Mouse (Mus musculus) C2C12 (cell line): ENCODE results near the gene Meis2. TPM values are rescaled to one million over a fixed set of nuclear protein-coding genes. Genes with fewer than 3 reads are reported as not detected.

Source experiments
- H3K27me3 ChIP-seq: one replicate; pipeline ENCODE4 v1.6.1; 2011; ENCODE audit not compliant: control insufficient read depth, insufficient read depth, insufficient read length
- H3K36me3 ChIP-seq: one replicate; pipeline ENCODE4 v1.6.1; 2011; ENCODE audit not compliant: control insufficient read depth, insufficient read depth
- H3K4me3 ChIP-seq: one replicate; pipeline ENCODE4 v1.5.1; 2011; ENCODE audit warnings: mild to moderate bottlenecking, control low read depth; ENCODE audit not compliant: poor library complexity, insufficient read depth, severe bottlenecking
- H3K79me2 ChIP-seq: one replicate; pipeline ENCODE4 v1.6.1; 2011; ENCODE audit not compliant: control insufficient read depth, insufficient read depth
- H3K79me3 ChIP-seq: one replicate; pipeline ENCODE4 v1.6.1; 2011; ENCODE audit warnings: low read depth, control low read depth
- H3ac ChIP-seq: one replicate; pipeline ENCODE3; 2011; ENCODE audit warnings: low read depth; ENCODE audit not compliant: control insufficient read depth, insufficient read length
- CEBPB ChIP-seq: IDR thresholded peaks from one replicate; pipeline ENCODE4 v1.6.1; 2011; ENCODE audit warnings: low read depth, mild to moderate bottlenecking, control low read depth, moderate library complexity
- CTCF ChIP-seq: IDR thresholded peaks from one replicate; pipeline ENCODE4 v1.5.1; 2011; ENCODE audit not compliant: control insufficient read depth, insufficient read depth, insufficient read length
- FOSL1 ChIP-seq: IDR thresholded peaks from one replicate; pipeline ENCODE4 v1.8.0; 2011; ENCODE audit warnings: mild to moderate bottlenecking, low read length; ENCODE audit not compliant: poor library complexity, insufficient read depth, severe bottlenecking
- MAX ChIP-seq: IDR thresholded peaks from one replicate; pipeline ENCODE4 v1.6.1; 2011; ENCODE audit warnings: mild to moderate bottlenecking, control low read depth
- MYOD1 ChIP-seq: IDR thresholded peaks from one replicate; pipeline ENCODE4 v1.6.1; 2011; ENCODE audit warnings: low read depth; ENCODE audit not compliant: control insufficient read depth, insufficient read length
- MYOG ChIP-seq: IDR thresholded peaks from one replicate; pipeline ENCODE4 v1.6.1; 2011; ENCODE audit not compliant: control insufficient read depth, insufficient read length; ENCODE audit errors: extremely low read depth
- USF1 ChIP-seq: IDR thresholded peaks from one replicate; pipeline ENCODE4 v1.6.1; 2011; ENCODE audit warnings: low read depth, mild to moderate bottlenecking, control low read depth, moderate library complexity
- polyA plus RNA-seq: library from polyadenylated mRNA; unstranded; fragments of >200 nt; fragmentation: generic; extraction: Trizol; gene quantifications from one replicate; pipeline ENCODE4 v1.2.1, GENCODE M21; 2012; ENCODE audit warnings: missing spikeins

The Meis2 gene
- polyA plus RNA-seq, 1 experiment, result 16.3 TPM

DNA sequence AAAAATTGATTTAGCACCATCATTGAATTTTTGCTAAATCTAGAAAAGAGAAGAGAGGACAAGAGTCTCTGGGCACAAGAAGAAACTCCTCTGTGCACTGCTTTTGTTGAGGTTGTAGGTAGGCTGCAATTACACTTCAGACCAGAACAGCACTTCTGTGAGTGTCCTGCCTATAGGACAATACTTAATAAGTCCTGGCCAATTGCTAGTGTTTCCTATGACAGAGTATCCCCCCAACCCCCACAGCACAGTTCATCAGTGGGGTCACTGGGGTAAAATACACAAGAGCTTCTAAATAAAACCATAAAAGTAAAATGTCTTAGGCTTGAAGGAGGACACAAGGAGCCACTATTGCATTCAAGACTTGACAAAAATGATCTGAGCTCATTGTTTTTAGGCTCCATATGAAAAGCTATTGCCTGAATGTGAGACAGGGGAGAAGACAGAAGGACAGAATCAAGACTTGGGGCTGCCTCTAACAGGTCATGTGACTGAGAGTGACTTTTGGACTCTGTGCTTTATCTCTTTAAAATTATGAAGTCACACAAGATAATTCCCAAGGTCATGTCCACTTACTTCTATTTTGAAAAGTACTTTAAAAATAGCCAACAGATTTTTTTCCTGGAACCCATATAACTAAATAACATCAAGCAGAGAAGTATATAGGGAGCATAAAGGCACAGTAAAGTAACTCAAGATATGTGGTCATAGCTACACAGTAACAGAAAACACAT is 12.8 kb downstream of the Meis2 start:
- no peak for TF ChIP-seq MAX
- no peak for TF ChIP-seq CTCF
- TF ChIP-seq MYOG, result no peak
- no peak for TF ChIP-seq CEBPB
- no peak for TF ChIP-seq FOSL1
- TF ChIP-seq USF1, result no peak
- no peak for TF ChIP-seq MYOD1
- H3ac ChIP-seq, result no peak overlapping the region
- H3K79me2 ChIP-seq, result peaks cover 84% of the 10 kb centered on the region
- H3K36me3 ChIP-seq, result peaks cover 36% of the 10 kb centered on the region
- H3K4me3 ChIP-seq, result no peak overlapping the region
- H3K27me3 ChIP-seq, result no peaks in the 10 kb centered on the region
- peaks cover 37% of the 10 kb centered on the region for H3K79me3 ChIP-seq

DNA sequence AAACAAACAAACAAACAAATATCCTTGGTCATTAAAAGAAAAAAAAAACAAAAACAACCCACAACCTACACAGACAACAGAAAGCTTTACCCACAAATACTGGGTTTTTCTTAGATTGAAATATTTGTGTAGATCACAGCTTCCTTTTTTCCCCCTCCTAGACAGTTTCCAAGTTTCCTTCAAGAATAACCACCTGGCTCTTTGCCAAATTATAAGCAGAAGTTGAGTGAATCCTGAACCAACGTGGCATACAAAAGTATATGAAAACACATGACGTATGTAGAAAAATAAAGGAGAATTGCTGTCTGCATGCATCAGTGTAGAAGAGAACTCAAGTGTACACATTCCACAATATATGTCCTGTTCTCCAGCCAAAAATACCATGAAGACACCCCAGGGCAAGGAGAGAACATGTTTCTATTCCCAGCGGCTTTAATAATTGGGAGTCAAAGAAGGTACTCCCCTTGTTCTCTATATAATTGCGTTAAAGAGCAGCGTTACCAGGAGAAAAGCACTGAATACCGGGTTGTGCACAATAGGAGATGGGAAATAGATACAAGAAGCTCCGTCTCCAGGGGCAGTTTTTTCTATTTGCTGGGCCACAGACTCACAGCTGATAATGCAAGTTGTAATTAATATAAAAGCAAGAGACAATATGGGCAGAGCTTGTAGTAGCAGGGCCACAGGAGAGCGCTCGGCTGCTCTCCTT is 13.6 kb downstream of the Meis2 start:
- no peaks in the 10 kb centered on the region for H3K27me3 ChIP-seq
- no peak overlapping the region for H3ac ChIP-seq
- TF ChIP-seq USF1, result no peak
- no peak for TF ChIP-seq CEBPB
- TF ChIP-seq CTCF, result no peak
- TF ChIP-seq MYOD1, result no peak
- TF ChIP-seq FOSL1, result no peak
- no peak for TF ChIP-seq MAX
- no peak for TF ChIP-seq MYOG
- peaks cover 31% of the 10 kb centered on the region for H3K79me3 ChIP-seq
- peaks cover 76% of the 10 kb centered on the region for H3K79me2 ChIP-seq
- peaks cover 33% of the 10 kb centered on the region for H3K36me3 ChIP-seq
- H3K4me3 ChIP-seq, result no peak overlapping the region

DNA sequence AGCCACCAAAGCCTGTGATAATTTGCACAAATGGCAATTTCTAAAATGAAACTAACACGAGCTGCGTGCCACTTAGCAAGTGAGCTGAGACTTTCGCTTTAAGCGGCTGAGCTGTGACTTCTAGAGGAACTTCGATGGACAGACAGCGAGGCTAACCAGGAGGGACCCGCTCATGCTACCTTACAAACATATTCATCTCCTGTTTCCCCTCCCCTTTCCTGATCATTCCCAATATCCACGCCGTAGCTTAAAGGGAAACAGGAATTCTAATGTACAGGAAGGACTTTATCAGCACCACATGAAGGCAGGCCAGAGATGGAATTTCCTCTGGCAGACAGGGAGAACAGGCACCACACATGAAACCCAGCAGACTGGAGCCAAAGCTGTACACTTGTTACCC is 15.9 kb downstream of the Meis2 start:
- H3K79me2 ChIP-seq, result peaks cover 53% of the 10 kb centered on the region
- H3ac ChIP-seq, result no peak overlapping the region
- no peak overlapping the region for H3K4me3 ChIP-seq
- no peak for TF ChIP-seq FOSL1
- H3K79me3 ChIP-seq, result peaks cover 22% of the 10 kb centered on the region
- H3K36me3 ChIP-seq, result peaks cover 50% of the 10 kb centered on the region
- H3K27me3 ChIP-seq, result no peaks in the 10 kb centered on the region

DNA sequence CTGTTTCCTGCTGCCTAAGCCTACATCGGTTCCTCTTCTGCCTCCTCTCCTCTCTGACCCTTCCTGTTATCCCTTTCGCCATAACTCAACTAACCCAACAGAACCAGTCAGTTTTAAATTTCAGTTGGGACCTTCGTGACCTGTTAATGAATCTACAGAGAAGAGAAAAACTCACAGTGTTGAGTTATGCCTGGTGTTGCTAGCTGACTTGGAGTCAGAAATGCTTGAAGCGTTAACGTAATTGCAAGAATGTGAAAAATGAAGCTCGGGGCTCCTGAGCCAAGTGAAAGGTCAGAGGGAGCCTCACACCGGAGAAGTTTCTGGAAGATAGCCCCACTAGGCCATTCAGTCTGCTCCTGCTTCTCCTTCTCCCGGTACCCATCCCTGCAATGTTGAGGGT is 18.3 kb downstream of the Meis2 start:
- H3K27me3 ChIP-seq, result no peaks in the 10 kb centered on the region
- TF ChIP-seq MYOD1 (no peak), MYOG (no peak), FOSL1 (no peak), USF1 (no peak), MAX (no peak), CEBPB (no peak), CTCF (no peak)
- H3ac ChIP-seq, result no peak overlapping the region

DNA sequence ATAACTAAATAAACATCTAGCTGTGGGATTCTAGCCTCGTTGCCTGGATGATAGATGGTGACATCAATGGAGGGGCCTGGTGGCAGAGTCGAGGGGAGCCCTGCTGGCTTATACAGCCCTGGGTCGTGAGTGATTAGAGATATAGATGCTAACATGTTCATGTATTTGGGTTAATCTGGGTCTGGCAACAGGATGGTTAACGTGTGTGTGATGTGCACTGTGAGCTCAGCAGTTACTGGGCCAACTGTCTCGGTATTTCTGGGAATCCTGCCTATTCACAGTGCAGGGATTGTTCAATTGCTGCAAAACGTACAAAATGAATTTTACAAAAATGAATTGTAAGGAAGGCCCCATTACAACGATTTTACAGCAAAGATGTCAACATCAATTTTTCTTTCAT is 20.6 kb downstream of the Meis2 start:
- Histone ChIP-seq H3K79me2 (peaks cover 8% of the 10 kb centered on the region), H3K36me3 (peaks cover 64% of the 10 kb centered on the region), H3K4me3 (no peak overlapping the region), H3K27me3 (no peaks in the 10 kb centered on the region), H3ac (no peak overlapping the region), H3K79me3 (peaks cover 4% of the 10 kb centered on the region)
- TF ChIP-seq FOSL1 (no peak), MYOG (no peak), CEBPB (no peak), USF1 (no peak), MYOD1 (no peak), MAX (no peak), CTCF (no peak)

More for the DNA sequence above, 18.3 kb downstream of the Meis2 start:
- Histone ChIP-seq H3K79me3 (peaks cover 11% of the 10 kb centered on the region), H3K36me3 (peaks cover 59% of the 10 kb centered on the region), H3K4me3 (no peak overlapping the region), H3K79me2 (peaks cover 31% of the 10 kb centered on the region)

DNA sequence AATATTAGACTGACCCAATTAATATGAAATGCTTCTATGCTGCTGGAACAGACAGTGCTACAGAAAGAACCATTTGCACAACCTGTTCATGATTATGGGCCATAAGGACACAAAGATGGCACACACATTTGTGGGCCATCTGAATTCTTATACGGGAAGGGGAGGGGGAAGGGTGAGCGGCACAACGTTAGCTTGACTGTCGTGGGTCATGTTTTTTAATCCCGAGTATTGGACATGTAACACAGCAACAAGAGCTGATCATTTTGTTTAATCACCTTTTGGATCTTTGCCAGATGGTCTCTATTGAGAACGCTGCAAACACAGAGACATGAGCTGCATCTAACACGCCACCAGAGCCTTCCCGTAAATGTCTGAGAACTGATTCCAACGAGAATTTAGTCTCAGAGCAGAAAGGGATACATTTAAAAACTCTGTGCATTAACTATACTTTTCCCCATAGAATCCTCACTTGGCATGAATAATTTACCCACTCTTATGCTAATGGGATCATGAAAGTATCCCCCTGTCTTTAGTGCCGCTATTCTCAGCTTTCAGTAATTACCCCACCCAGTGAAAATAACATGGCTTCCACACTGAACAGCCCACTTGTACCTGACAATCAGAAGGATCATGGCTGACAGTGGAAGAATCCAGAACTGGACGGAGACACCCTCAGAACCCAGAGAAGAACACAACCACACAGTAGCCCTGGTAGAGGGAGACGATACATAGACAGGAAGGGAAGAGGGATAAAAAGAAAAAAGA is 22.5 kb downstream of the Meis2 start:
- no peak for TF ChIP-seq MYOG
- no peak for TF ChIP-seq CEBPB
- TF ChIP-seq CTCF, result no peak
- no peak for TF ChIP-seq MAX
- TF ChIP-seq USF1, result no peak
- no peak for TF ChIP-seq FOSL1
- TF ChIP-seq MYOD1, result no peak
- H3K36me3 ChIP-seq, result peaks cover 68% of the 10 kb centered on the region
- H3K79me3 ChIP-seq, result no peaks in the 10 kb centered on the region

More for the DNA sequence above, 22.5 kb downstream of the Meis2 start:
- Histone ChIP-seq H3ac (no peak overlapping the region), H3K27me3 (no peaks in the 10 kb centered on the region), H3K79me2 (no peaks in the 10 kb centered on the region), H3K4me3 (no peak overlapping the region)
